Mouse (Mus musculus) heart, postnatal 0 days (tissue): ENCODE results near the gene Cnga3.

Experiments used
- CTCF ChIP-seq: IDR thresholded peaks from 2 replicates; pipeline ENCODE4 v1.5.1; 2016; ENCODE audit warnings: antibody characterized with exemption, control low read depth, low read depth
- EP300 ChIP-seq: IDR thresholded peaks from 2 replicates; pipeline ENCODE4 v1.6.1; 2016; ENCODE audit warnings: antibody characterized with exemption, low read depth

- no peak for TF ChIP-seq CTCF
- no peak for TF ChIP-seq EP300
Measured at GRCm38 (mm10) chr1:37309939-37310515, 95.8 kb downstream of the Cnga3 start.
